Mouse (Mus musculus): ENCODE data around the gene Pde8b. TPM values are rescaled to one million over a fixed set of nuclear protein-coding genes. Genes with fewer than 3 reads are reported as not detected.

Gene Pde8b
- polyA plus RNA-seq, 1 experiment from 2014 or later = 3.4 TPM

- 72% methylated on average over 5 of the region's 5 CpGs for WGBS
- Histone ChIP-seq H3K9me3 (ENCODE audit: low read depth, low read length) (no peaks in the 10 kb centered on the region), H3K27ac (ENCODE audit: low read depth) (no peak overlapping the region), H3K9ac (no peak overlapping the region), H3K4me1 (ENCODE audit: insufficient read depth) (no peaks in the 10 kb centered on the region; the same call in 1 of the 2 replicates), H3K4me2 (no peak overlapping the region), H3K4me3 (ENCODE audit: low read depth, low read length) (no peak overlapping the region), H3K36me3 (ENCODE audit: insufficient read depth) (no peaks in the 10 kb centered on the region), H3K27me3 (ENCODE audit: insufficient read depth, low read length) (no peaks in the 10 kb centered on the region)
- ATAC-seq (ENCODE audit: insufficient read depth) = no peak
- no peak for TF ChIP-seq CTCF (IDR thresholded peaks at IDR 0.05; ENCODE audit: low read depth)
- DNase-seq = no peak
Measured at GRCm38 (mm10) chr13:95264691-95265090, 14.6 kb upstream of the Pde8b start.

DNA sequence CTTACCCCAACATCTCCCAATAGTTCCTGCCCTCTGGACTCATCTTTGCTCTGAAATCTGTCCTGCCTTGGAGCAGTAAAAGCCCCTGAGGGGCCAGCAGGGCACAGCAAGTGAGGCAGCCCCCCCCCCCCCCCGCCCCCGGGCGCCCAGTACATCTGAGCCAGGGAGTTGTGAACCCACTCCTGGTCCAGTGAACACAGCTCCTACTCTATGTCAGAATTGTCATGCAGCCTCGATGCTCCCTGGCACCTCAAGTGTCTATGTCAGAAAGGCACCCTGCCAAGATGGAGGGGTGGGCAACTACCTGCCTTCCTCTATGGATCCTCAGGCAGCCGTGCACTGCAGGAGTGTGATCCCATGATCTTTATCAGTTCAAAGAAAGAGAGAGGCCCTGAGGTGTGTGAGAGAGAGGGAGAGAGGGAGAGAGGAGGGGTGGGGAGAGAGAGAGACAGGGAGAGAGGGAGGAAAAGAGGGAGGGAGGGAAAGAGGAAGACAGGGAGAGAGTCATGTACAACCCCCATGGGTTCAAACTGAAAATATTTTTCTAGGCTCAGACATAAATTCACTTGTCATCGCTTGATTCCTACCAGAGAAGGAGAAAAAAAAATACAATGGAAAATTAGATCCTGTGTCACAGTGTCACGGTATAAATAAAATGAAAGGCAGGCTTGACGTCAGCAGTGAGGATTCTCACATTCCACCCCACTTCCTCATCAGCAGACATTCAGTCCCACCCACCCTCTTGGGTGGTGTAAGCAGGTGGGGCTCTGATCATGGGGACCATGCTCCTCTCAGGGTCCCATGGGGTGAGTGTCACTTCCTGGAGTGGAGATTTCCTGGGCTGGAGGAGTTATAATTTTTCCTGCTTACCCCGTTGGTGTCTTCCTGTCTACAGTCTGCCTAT, 11.0 kb upstream of the Pde8b start:
- peak; percentile 12 for DNase-seq
- H3K27ac ChIP-seq (ENCODE audit: low read depth) = no peak overlapping the region
- H3K36me3 ChIP-seq (ENCODE audit: insufficient read depth) = no peaks in the 10 kb centered on the region

GRCm38 (mm10) chr13:95260391-95260790, 10.3 kb upstream of the Pde8b start:
- H3K27me3 ChIP-seq (ENCODE audit: insufficient read depth, low read length) = no peaks in the 10 kb centered on the region
- no peak overlapping the region for H3K4me2 ChIP-seq
- no peak overlapping the region for H3K4me3 ChIP-seq (ENCODE audit: low read depth, low read length)
- no peak overlapping the region for H3K27ac ChIP-seq (ENCODE audit: low read depth)
- H3K36me3 ChIP-seq (ENCODE audit: insufficient read depth) = no peaks in the 10 kb centered on the region
- no peak for TF ChIP-seq CTCF (IDR thresholded peaks at IDR 0.05; ENCODE audit: low read depth)
- no peaks in the 10 kb centered on the region; the same call in 1 of the 2 replicates for H3K4me1 ChIP-seq (ENCODE audit: insufficient read depth)
- no peak for ATAC-seq (ENCODE audit: insufficient read depth)
- H3K9me3 ChIP-seq (ENCODE audit: low read depth, low read length) = no peaks in the 10 kb centered on the region
- no peak for DNase-seq
- H3K9ac ChIP-seq = no peak overlapping the region
- WGBS = 8% methylated on average over 1 of the region's 1 CpGs

More for the DNA sequence above, 11.0 kb upstream of the Pde8b start:
- Histone ChIP-seq H3K4me2 (no peak overlapping the region), H3K27me3 (ENCODE audit: insufficient read depth, low read length) (no peaks in the 10 kb centered on the region), H3K9me3 (ENCODE audit: low read depth, low read length) (no peaks in the 10 kb centered on the region), H3K4me3 (ENCODE audit: low read depth, low read length) (no peak overlapping the region), H3K4me1 (ENCODE audit: insufficient read depth) (no peaks in the 10 kb centered on the region; the same call in 1 of the 2 replicates), H3K9ac (no peak overlapping the region)
- TF ChIP-seq CTCF (IDR thresholded peaks at IDR 0.05; ENCODE audit: low read depth) = no peak
- 58% methylated on average over 9 of the region's 9 CpGs for WGBS
- no peak for ATAC-seq (ENCODE audit: insufficient read depth)

- Histone ChIP-seq H3K9me3 (ENCODE audit: low read depth, low read length) (no peaks in the 10 kb centered on the region), H3K27ac (ENCODE audit: low read depth) (no peak overlapping the region), H3K4me1 (ENCODE audit: insufficient read depth) (no peaks in the 10 kb centered on the region; the same call in 1 of the 2 replicates), H3K9ac (no peak overlapping the region), H3K4me2 (no peak overlapping the region), H3K27me3 (ENCODE audit: insufficient read depth, low read length) (no peaks in the 10 kb centered on the region), H3K36me3 (ENCODE audit: insufficient read depth) (no peaks in the 10 kb centered on the region), H3K4me3 (ENCODE audit: low read depth, low read length) (no peak overlapping the region)
- DNase-seq (no peak), ATAC-seq (ENCODE audit: insufficient read depth) (no peak)
- WGBS = 79% methylated on average over 6 of the region's 6 CpGs
- no peak for TF ChIP-seq CTCF (IDR thresholded peaks at IDR 0.05; ENCODE audit: low read depth)
Measured at GRCm38 (mm10) chr13:95257083-95257482, 6.9 kb upstream of the Pde8b start.

DNA sequence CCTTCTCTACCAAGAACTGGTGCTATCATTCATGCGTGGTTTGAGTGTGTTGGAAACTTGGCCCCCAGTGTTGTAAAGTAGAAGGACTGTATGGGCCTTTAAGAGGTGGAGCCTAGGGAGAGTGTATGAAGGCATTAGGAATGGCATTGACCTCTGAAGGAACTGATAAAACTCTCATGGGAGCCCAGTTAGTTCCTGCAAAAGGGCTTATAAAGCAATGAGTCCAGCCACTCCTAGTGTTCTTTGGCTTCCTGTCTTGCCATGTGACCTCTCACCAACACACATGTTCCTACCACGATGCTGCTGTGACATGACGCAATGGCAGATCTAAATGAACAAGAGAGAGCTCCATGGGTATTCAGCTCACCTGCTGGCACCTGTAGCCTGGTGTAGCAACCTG, 4.9 kb upstream of the Pde8b start:
- H3K9ac ChIP-seq = no peak overlapping the region
- 80% methylated on average over 3 of the region's 3 CpGs for WGBS
- no peak for TF ChIP-seq CTCF (IDR thresholded peaks at IDR 0.05; ENCODE audit: low read depth)
- H3K27me3 ChIP-seq (ENCODE audit: insufficient read depth, low read length) = peaks cover 13% of the 10 kb centered on the region
- ATAC-seq (ENCODE audit: insufficient read depth) (no peak), DNase-seq (no peak)
- no peaks in the 10 kb centered on the region for H3K9me3 ChIP-seq (ENCODE audit: low read depth, low read length)
- no peak overlapping the region for H3K4me2 ChIP-seq
- no peak overlapping the region for H3K4me3 ChIP-seq (ENCODE audit: low read depth, low read length)
- no peaks in the 10 kb centered on the region for H3K4me1 ChIP-seq (ENCODE audit: insufficient read depth)
- no peaks in the 10 kb centered on the region for H3K36me3 ChIP-seq (ENCODE audit: insufficient read depth)
- H3K27ac ChIP-seq (ENCODE audit: low read depth) = no peak overlapping the region

- Histone ChIP-seq H3K36me3 (ENCODE audit: insufficient read depth) (no peaks in the 10 kb centered on the region), H3K4me2 (no peak overlapping the region), H3K4me3 (ENCODE audit: low read depth, low read length) (no peak overlapping the region), H3K9me3 (ENCODE audit: low read depth, low read length) (no peaks in the 10 kb centered on the region), H3K9ac (no peak overlapping the region), H3K27me3 (ENCODE audit: insufficient read depth, low read length) (no peaks in the 10 kb centered on the region), H3K4me1 (ENCODE audit: insufficient read depth) (no peaks in the 10 kb centered on the region), H3K27ac (ENCODE audit: low read depth) (no peak overlapping the region)
- ATAC-seq (ENCODE audit: insufficient read depth) (no peak), DNase-seq (no peak)
- 66% methylated on average over 2 of the region's 2 CpGs for WGBS
- no peak for TF ChIP-seq CTCF (IDR thresholded peaks at IDR 0.05; ENCODE audit: low read depth)
Measured at GRCm38 (mm10) chr13:95243026-95243425, 7.1 kb downstream of the Pde8b start.

- Histone ChIP-seq H3K4me2 (no peak overlapping the region), H3K9me3 (ENCODE audit: low read depth, low read length) (no peaks in the 10 kb centered on the region), H3K4me3 (ENCODE audit: low read depth, low read length) (no peak overlapping the region), H3K9ac (no peak overlapping the region), H3K27ac (ENCODE audit: low read depth) (no peak overlapping the region), H3K36me3 (ENCODE audit: insufficient read depth) (no peaks in the 10 kb centered on the region), H3K27me3 (ENCODE audit: insufficient read depth, low read length) (no peaks in the 10 kb centered on the region), H3K4me1 (ENCODE audit: insufficient read depth) (no peaks in the 10 kb centered on the region)
- DNase-seq (no peak), ATAC-seq (ENCODE audit: insufficient read depth) (no peak)
- 90% methylated on average over 2 of the region's 2 CpGs for WGBS
- TF ChIP-seq CTCF (IDR thresholded peaks at IDR 0.05; ENCODE audit: low read depth) = no peak
Measured at GRCm38 (mm10) chr13:95237488-95237887, 12.6 kb downstream of the Pde8b start.
